Mouse (Mus musculus) forebrain, embryonic 16.5 days (tissue): Measurements from ENCODE around the gene Homer1. TPM values are rescaled to one million over a fixed set of nuclear protein-coding genes. Genes with fewer than 3 reads are reported as not detected.

Experiments
- ATAC-seq: fragments of 200-750 bp; cut with Nextera tagmentation; 2 replicates; pipeline ENCODE4 v1.8.0; 2017; ENCODE audit warnings: mild to moderate bottlenecking, moderate library complexity
- H3K27ac ChIP-seq: fragments of 300-500 bp; sonication (generic); 2 replicates; pipeline ENCODE4 v1.5.1; 2014; ENCODE audit warnings: low read length, control low read depth
- H3K27me3 ChIP-seq: fragments of 300-500 bp; sonication (generic); replicated peaks from 2 replicates; pipeline ENCODE4 v1.6.1; 2014; ENCODE audit warnings: low read length; ENCODE audit not compliant: control insufficient read depth, insufficient read depth
- H3K36me3 ChIP-seq: fragments of 300-500 bp; sonication (generic); 2 replicates; pipeline ENCODE4 v1.6.1; 2014; ENCODE audit not compliant: control insufficient read depth, insufficient read depth
- H3K4me1 ChIP-seq: fragments of 300-500 bp; sonication (generic); replicated peaks from 2 replicates; pipeline ENCODE4 v1.6.1; 2014; ENCODE audit warnings: low read length; ENCODE audit not compliant: control insufficient read depth, insufficient read depth
- H3K4me2 ChIP-seq: fragments of 300-500 bp; sonication (generic); 2 replicates; pipeline ENCODE4 v1.6.1; 2014; ENCODE audit warnings: mild to moderate bottlenecking, low read length, control low read depth
- H3K4me3 ChIP-seq: fragments of 300-500 bp; sonication (generic); replicated peaks from 2 replicates; pipeline ENCODE4 v1.5.1; 2014; ENCODE audit warnings: mild to moderate bottlenecking, low read length, control low read depth
- H3K9ac ChIP-seq: fragments of 300-500 bp; sonication (generic); replicated peaks from 2 replicates; pipeline ENCODE4 v1.6.1; 2014; ENCODE audit warnings: low read depth, low read length, control low read depth
- H3K9me3 ChIP-seq: fragments of 300-500 bp; sonication (generic); 2 replicates; pipeline ENCODE4 v1.6.1; 2016; ENCODE audit warnings: low read length; ENCODE audit not compliant: control insufficient read depth
- WGBS: fragments of 180-500 bp; shearing (Covaris S2); extraction: QIAGEN DNeasy Blood & Tissue Kit; methylation state at CpG from one replicate; pipeline ENCODE4 v1.1.7; 2014; 5-methylcytosine and 5-hydroxymethylcytosine counted together
- polyA plus RNA-seq: library from polyadenylated mRNA; unstranded; fragments of >200 nt; fragmentation: Nextera tagmentation; extraction: Ambion mirVana; gene quantifications from 2 replicates; pipeline ENCODE4 v1.2.1, GENCODE M21; 2015

The Homer1 gene
- polyA plus RNA-seq, 1 experiment from 2014 or later: 15.7 TPM

- Histone ChIP-seq H3K9me3 (no peaks in the 10 kb centered on the region), H3K4me1 (no peaks in the 10 kb centered on the region), H3K27me3 (no peaks in the 10 kb centered on the region), H3K4me2 (no peak overlapping the region), H3K9ac (no peak overlapping the region), H3K27ac (no peak overlapping the region), H3K36me3 (peaks cover 2% of the 10 kb centered on the region; the same call in 1 of the 2 replicates), H3K4me3 (no peak overlapping the region)
- 52% methylated on average over 7 of the region's 7 CpGs for WGBS
- no peak for ATAC-seq
Observed at GRCm38 (mm10) chr13:93354420-93355278, 55.2 kb downstream of the Homer1 start.

GRCm38 (mm10) chr13:93355279-93355587 is 55.8 kb downstream of the Homer1 start:
- Histone ChIP-seq H3K27ac (no peak overlapping the region), H3K4me2 (no peak overlapping the region), H3K9ac (no peak overlapping the region), H3K36me3 (peaks cover 2% of the 10 kb centered on the region; the same call in 1 of the 2 replicates), H3K27me3 (no peaks in the 10 kb centered on the region), H3K9me3 (no peaks in the 10 kb centered on the region), H3K4me1 (no peaks in the 10 kb centered on the region), H3K4me3 (no peak overlapping the region)
- no peak; the same call in 1 of the 2 replicates for ATAC-seq
- WGBS: 80% methylated on average over 6 of the region's 6 CpGs

- Histone ChIP-seq H3K4me2 (no peak overlapping the region), H3K9ac (no peak overlapping the region), H3K9me3 (no peaks in the 10 kb centered on the region), H3K4me1 (no peaks in the 10 kb centered on the region), H3K27me3 (no peaks in the 10 kb centered on the region), H3K27ac (no peak overlapping the region), H3K4me3 (no peak overlapping the region), H3K36me3 (peaks cover 2% of the 10 kb centered on the region; the same call in 1 of the 2 replicates)
- WGBS: 83% methylated on average over 1 of the region's 1 CpGs
- no peak for ATAC-seq
Observed at GRCm38 (mm10) chr13:93358522-93358921, 59.1 kb downstream of the Homer1 start.

- no peak for ATAC-seq
- Histone ChIP-seq H3K4me2 (no peak overlapping the region), H3K27ac (no peak overlapping the region), H3K4me1 (peaks cover 3% of the 10 kb centered on the region; the same call in 1 of the 2 replicates), H3K36me3 (no peaks in the 10 kb centered on the region), H3K9ac (no peak overlapping the region), H3K27me3 (no peaks in the 10 kb centered on the region), H3K4me3 (no peak overlapping the region), H3K9me3 (no peaks in the 10 kb centered on the region)
- WGBS: 89% methylated on average over 5 of the region's 5 CpGs
Observed at GRCm38 (mm10) chr13:93367555-93367954, 68.1 kb downstream of the Homer1 start.

- no peak overlapping the region for H3K4me2 ChIP-seq
- peak overlapping the region; percentile 84 for H3K27ac ChIP-seq
- no peaks in the 10 kb centered on the region for H3K9me3 ChIP-seq
- no peak overlapping the region for H3K4me3 ChIP-seq
- WGBS: 73% methylated on average over 7 of the region's 7 CpGs
- H3K4me1 ChIP-seq: peaks cover 3% of the 10 kb centered on the region; the same call in 1 of the 2 replicates
- no peaks in the 10 kb centered on the region for H3K36me3 ChIP-seq
- no peaks in the 10 kb centered on the region for H3K27me3 ChIP-seq
- H3K9ac ChIP-seq: no peak overlapping the region
- ATAC-seq: peak; percentile 86
Observed at GRCm38 (mm10) chr13:93368812-93369584, 69.6 kb downstream of the Homer1 start.

GRCm38 (mm10) chr13:93374457-93374856 is 75.0 kb downstream of the Homer1 start:
- Histone ChIP-seq H3K27me3 (no peaks in the 10 kb centered on the region), H3K4me2 (no peak overlapping the region), H3K4me1 (no peaks in the 10 kb centered on the region), H3K9ac (no peak overlapping the region), H3K4me3 (no peak overlapping the region), H3K27ac (no peak overlapping the region), H3K36me3 (no peaks in the 10 kb centered on the region), H3K9me3 (no peaks in the 10 kb centered on the region)
- ATAC-seq: no peak
- 91% methylated on average over 5 of the region's 5 CpGs for WGBS

GRCm38 (mm10) chr13:93378493-93378892 is 79.1 kb downstream of the Homer1 start:
- Histone ChIP-seq H3K4me2 (no peak overlapping the region), H3K4me3 (no peak overlapping the region), H3K4me1 (no peaks in the 10 kb centered on the region), H3K9ac (no peak overlapping the region), H3K27ac (no peak overlapping the region), H3K9me3 (no peaks in the 10 kb centered on the region), H3K36me3 (no peaks in the 10 kb centered on the region), H3K27me3 (no peaks in the 10 kb centered on the region)
- 82% methylated on average over 1 of the region's 1 CpGs for WGBS
- ATAC-seq: no peak

GRCm38 (mm10) chr13:93380399-93381063 is 81.1 kb downstream of the Homer1 start:
- no peak overlapping the region for H3K9ac ChIP-seq
- no peak overlapping the region for H3K27ac ChIP-seq
- H3K27me3 ChIP-seq: no peaks in the 10 kb centered on the region
- WGBS: 95% methylated on average over 8 of the region's 8 CpGs
- no peak for ATAC-seq
- no peaks in the 10 kb centered on the region for H3K9me3 ChIP-seq
- no peaks in the 10 kb centered on the region for H3K4me1 ChIP-seq
- H3K4me3 ChIP-seq: no peak overlapping the region
- no peak overlapping the region for H3K4me2 ChIP-seq
- H3K36me3 ChIP-seq: no peaks in the 10 kb centered on the region

GRCm38 (mm10) chr13:93381301-93381700 is 81.9 kb downstream of the Homer1 start:
- Histone ChIP-seq H3K4me3 (no peak overlapping the region), H3K27ac (no peak overlapping the region), H3K9me3 (no peaks in the 10 kb centered on the region), H3K36me3 (no peaks in the 10 kb centered on the region), H3K4me2 (no peak overlapping the region), H3K4me1 (no peaks in the 10 kb centered on the region), H3K9ac (no peak overlapping the region), H3K27me3 (no peaks in the 10 kb centered on the region)
- 84% methylated on average over 1 of the region's 1 CpGs for WGBS
- ATAC-seq: no peak
